Mouse (Mus musculus): ENCODE measurements around the gene Nubp2. TPM values are rescaled to one million over a fixed set of nuclear protein-coding genes. Genes with fewer than 3 reads are reported as not detected.
A peak's percentile ranks its signal among the peaks of the same experiment; 100 is the strongest.

Nubp2 gene
- total and polyA plus RNA-seq, 2 experiments: 16.2 to 30.2 TPM

- no peaks in the 10 kb centered on the region; the same call in 1 of the 2 replicates for H3K79me2 ChIP-seq (ENCODE audit: control insufficient read depth, insufficient read depth, low read length)
- WGBS: 13% methylated on average over 4 of the region's 4 CpGs
- H3K27me3 ChIP-seq (ENCODE audit: control insufficient read depth, insufficient read depth, low read length): no peaks in the 10 kb centered on the region
- H3K4me1 ChIP-seq (ENCODE audit: control insufficient read depth, insufficient read depth, low read length): peaks cover 3% of the 10 kb centered on the region; the same call in 1 of the 2 replicates
- no peak overlapping the region for H3K4me3 ChIP-seq (ENCODE audit: insufficient read depth, low read depth, low read length)
- no peak overlapping the region for H3K27ac ChIP-seq (replicated peaks; ENCODE audit: insufficient read depth, low read depth, low read length)
- H3K36me3 ChIP-seq (ENCODE audit: control insufficient read depth, insufficient read depth, low read length): peaks cover 2% of the 10 kb centered on the region; the same call in 1 of the 2 replicates
- peak; percentile 93 for TF ChIP-seq CTCF (IDR thresholded peaks at IDR 0.05; ENCODE audit: low read depth, low read length)
- TF ChIP-seq POLR2A (IDR thresholded peaks at IDR 0.05; ENCODE audit: extremely low read depth, insufficient read depth, low read length): no peak
- H3K9ac ChIP-seq (ENCODE audit: low read depth, low read length): no peak overlapping the region
- peak; percentile 87 for DNase-seq (ENCODE audit: extremely low read depth, low read depth, low spot score)
These were observed 45.0 kb downstream of the Nubp2 start for GRCm38 (mm10) chr17:24841133-24841532.

GRCm38 (mm10) chr17:24840341-24840740 lies 45.8 kb downstream of the Nubp2 start:
- TF ChIP-seq POLR2A (IDR thresholded peaks at IDR 0.05; ENCODE audit: extremely low read depth, insufficient read depth, low read length) (no peak), CTCF (IDR thresholded peaks at IDR 0.05; ENCODE audit: low read depth, low read length) (no peak)
- Histone ChIP-seq H3K36me3 (ENCODE audit: control insufficient read depth, insufficient read depth, low read length) (peaks cover 2% of the 10 kb centered on the region; the same call in 1 of the 2 replicates), H3K4me1 (ENCODE audit: control insufficient read depth, insufficient read depth, low read length) (peaks cover 2% of the 10 kb centered on the region; the same call in 1 of the 2 replicates), H3K27ac (replicated peaks; ENCODE audit: insufficient read depth, low read depth, low read length) (no peak overlapping the region), H3K27me3 (ENCODE audit: control insufficient read depth, insufficient read depth, low read length) (no peaks in the 10 kb centered on the region), H3K79me2 (ENCODE audit: control insufficient read depth, insufficient read depth, low read length) (no peaks in the 10 kb centered on the region; the same call in 1 of the 2 replicates), H3K9ac (ENCODE audit: low read depth, low read length) (no peak overlapping the region), H3K4me3 (ENCODE audit: insufficient read depth, low read depth, low read length) (no peak overlapping the region)
- no peak for DNase-seq (ENCODE audit: extremely low read depth, low read depth, low spot score)
- WGBS: 60% methylated on average over 5 of the region's 5 CpGs

GRCm38 (mm10) chr17:24839842-24840241 lies 46.3 kb downstream of the Nubp2 start, which contains the start of gene Hagh:
TSS of gene Hagh (plus strand) at chr17:24840143.
- 81% methylated on average over 8 of the region's 8 CpGs for WGBS
- Histone ChIP-seq H3K4me3 (ENCODE audit: insufficient read depth, low read depth, low read length) (no peak within 1 kb of the TSS), H3K27ac (replicated peaks; ENCODE audit: insufficient read depth, low read depth, low read length) (no peak within 1 kb of the TSS), H3K36me3 (ENCODE audit: control insufficient read depth, insufficient read depth, low read length) (peaks cover 2% of the 10 kb centered on the region; the same call in 1 of the 2 replicates), H3K27me3 (ENCODE audit: control insufficient read depth, insufficient read depth, low read length) (no peaks in the 10 kb centered on the region), H3K9ac (ENCODE audit: low read depth, low read length) (no peak within 1 kb of the TSS), H3K79me2 (ENCODE audit: control insufficient read depth, insufficient read depth, low read length) (no peaks in the 10 kb centered on the region; the same call in 1 of the 2 replicates), H3K4me1 (ENCODE audit: control insufficient read depth, insufficient read depth, low read length) (peaks cover 2% of the 10 kb centered on the region; the same call in 1 of the 2 replicates)
- DNase-seq (ENCODE audit: extremely low read depth, low read depth, low spot score): no peak
- no peak for TF ChIP-seq POLR2A (IDR thresholded peaks at IDR 0.05; ENCODE audit: extremely low read depth, insufficient read depth, low read length)
- TF ChIP-seq CTCF (IDR thresholded peaks at IDR 0.05; ENCODE audit: low read depth, low read length): no peak

Other genes starting within 250 kb of the Nubp2 start
- 8.8 and 13.6 TPM in 2 replicates for gene Slc9a3r2, start 236.0 kb downstream of the Nubp2 start, total RNA-seq (2014; rRNA removed)
- gene Slc9a3r2, start 236.0 kb downstream of the Nubp2 start, polyA plus RNA-seq (2012; rRNA removed): 24.9 and 31.5 TPM in 2 replicates
- not detected in 2 replicates for gene Npw, start 227.9 kb downstream of the Nubp2 start, total RNA-seq (2014; rRNA removed)
- not detected in 2 replicates for gene Npw, start 227.9 kb downstream of the Nubp2 start, polyA plus RNA-seq (2012; rRNA removed)
- gene Zfp598, start 216.7 kb downstream of the Nubp2 start, total RNA-seq (2014; rRNA removed): 11.1 and 16.0 TPM in 2 replicates
- 67.8 and 106 TPM in 2 replicates for gene Zfp598, start 216.7 kb downstream of the Nubp2 start, polyA plus RNA-seq (2012; rRNA removed)
- gene Syngr3, start 196.4 kb downstream of the Nubp2 start, total RNA-seq (2014; rRNA removed): 0.09 and 0.13 TPM in 2 replicates
- 0.10 TPM in 2 replicates for gene Syngr3, start 196.4 kb downstream of the Nubp2 start, polyA plus RNA-seq (2012; rRNA removed)
- 32.6 and 38.2 TPM in 2 replicates for gene Gfer, start 190.2 kb downstream of the Nubp2 start, total RNA-seq (2014; rRNA removed)
- gene Gfer, start 190.2 kb downstream of the Nubp2 start, polyA plus RNA-seq (2012; rRNA removed): 49.8 and 51.9 TPM in 2 replicates
- gene Noxo1, start 190.1 kb downstream of the Nubp2 start, total RNA-seq (2014; rRNA removed): 0.37 and 0.40 TPM in 2 replicates
- 2.7 TPM in 2 replicates for gene Noxo1, start 190.1 kb downstream of the Nubp2 start, polyA plus RNA-seq (2012; rRNA removed)
- gene Tbl3, start 178.7 kb downstream of the Nubp2 start, total RNA-seq (2014; rRNA removed): 14.2 and 17.8 TPM in 2 replicates
- gene Tbl3, start 178.7 kb downstream of the Nubp2 start, polyA plus RNA-seq (2012; rRNA removed): 29.4 and 37.9 TPM in 2 replicates
- not detected in 2 replicates for gene Rnf151, start 168.3 kb downstream of the Nubp2 start, total RNA-seq (2014; rRNA removed)
- 0.19 TPM in 1 of 2 replicates, not detected in the other for gene Rnf151, start 168.3 kb downstream of the Nubp2 start, polyA plus RNA-seq (2012; rRNA removed)
- gene Rps2, start 168.2 kb downstream of the Nubp2 start, total RNA-seq (2014; rRNA removed): 802 and 1,081 TPM in 2 replicates
- gene Rps2, start 168.2 kb downstream of the Nubp2 start, polyA plus RNA-seq (2012; rRNA removed): 2,199 and 2,424 TPM in 2 replicates
- 290 TPM in 2 replicates for gene Ndufb10, start 161.9 kb downstream of the Nubp2 start, total RNA-seq (2014; rRNA removed)
- gene Ndufb10, start 161.9 kb downstream of the Nubp2 start, polyA plus RNA-seq (2012; rRNA removed): 265 and 300 TPM in 2 replicates
- 0.46 TPM in 1 of 2 replicates, not detected in the other for gene Rpl3l, start 158.5 kb downstream of the Nubp2 start, total RNA-seq (2014; rRNA removed)
- gene Rpl3l, start 158.5 kb downstream of the Nubp2 start, polyA plus RNA-seq (2012; rRNA removed): not detected in 2 replicates
- 184 and 192 TPM in 2 replicates for gene Msrb1, start 149.7 kb downstream of the Nubp2 start, total RNA-seq (2014; rRNA removed)
- 447 and 506 TPM in 2 replicates for gene Msrb1, start 149.7 kb downstream of the Nubp2 start, polyA plus RNA-seq (2012; rRNA removed)
- gene Hs3st6, start 133.4 kb downstream of the Nubp2 start, total RNA-seq (2014; rRNA removed): 0.74 and 1.2 TPM in 2 replicates
- 2.3 and 3.9 TPM in 2 replicates for gene Hs3st6, start 133.4 kb downstream of the Nubp2 start, polyA plus RNA-seq (2012; rRNA removed)
- 4.9 and 6.7 TPM in 2 replicates for gene Meiob, start 82.1 kb downstream of the Nubp2 start, total RNA-seq (2014; rRNA removed)
- gene Meiob, start 82.1 kb downstream of the Nubp2 start, polyA plus RNA-seq (2012; rRNA removed): 0.59 and 0.75 TPM in 2 replicates
- gene Hagh, start 46.2 kb downstream of the Nubp2 start, total RNA-seq (2014; rRNA removed): 855 and 1,003 TPM in 2 replicates
- 900 and 1,325 TPM in 2 replicates for gene Hagh, start 46.2 kb downstream of the Nubp2 start, polyA plus RNA-seq (2012; rRNA removed)
- gene Fahd1, start 36.0 kb downstream of the Nubp2 start, total RNA-seq (2014; rRNA removed): 49.5 and 61.3 TPM in 2 replicates
- 55.7 and 61.8 TPM in 2 replicates for gene Fahd1, start 36.0 kb downstream of the Nubp2 start, polyA plus RNA-seq (2012; rRNA removed)
- 112 and 127 TPM in 2 replicates for gene Igfals, start 20.4 kb downstream of the Nubp2 start, total RNA-seq (2014; rRNA removed)
- gene Igfals, start 20.4 kb downstream of the Nubp2 start, polyA plus RNA-seq (2012; rRNA removed): 369 and 402 TPM in 2 replicates
- 8.7 and 14.8 TPM in 2 replicates for gene Spsb3, start 294 bp upstream of the Nubp2 start, total RNA-seq (2014; rRNA removed)
- 37.5 and 42.4 TPM in 2 replicates for gene Spsb3, start 294 bp upstream of the Nubp2 start, polyA plus RNA-seq (2012; rRNA removed)
- 19.5 and 20.5 TPM in 2 replicates for gene Eme2, start 8.7 kb upstream of the Nubp2 start, total RNA-seq (2014; rRNA removed)
- 21.0 and 31.2 TPM in 2 replicates for gene Eme2, start 8.7 kb upstream of the Nubp2 start, polyA plus RNA-seq (2012; rRNA removed)
- gene Mrps34, start 8.8 kb upstream of the Nubp2 start, total RNA-seq (2014; rRNA removed): 47.5 and 53.7 TPM in 2 replicates
- gene Mrps34, start 8.8 kb upstream of the Nubp2 start, polyA plus RNA-seq (2012; rRNA removed): 124 and 149 TPM in 2 replicates
- 46.6 and 49.1 TPM in 2 replicates for gene Nme3, start 10.2 kb upstream of the Nubp2 start, total RNA-seq (2014; rRNA removed)
- gene Nme3, start 10.2 kb upstream of the Nubp2 start, polyA plus RNA-seq (2012; rRNA removed): 69.7 and 72.3 TPM in 2 replicates
- gene Mapk8ip3, start 50.6 kb upstream of the Nubp2 start, total RNA-seq (2014; rRNA removed): 11.7 and 16.1 TPM in 2 replicates
- gene Mapk8ip3, start 50.6 kb upstream of the Nubp2 start, polyA plus RNA-seq (2012; rRNA removed): 23.2 and 51.4 TPM in 2 replicates
- gene Jpt2, start 74.3 kb upstream of the Nubp2 start, total RNA-seq (2014; rRNA removed): 29.0 and 34.3 TPM in 2 replicates
- gene Jpt2, start 74.3 kb upstream of the Nubp2 start, polyA plus RNA-seq (2012; rRNA removed): 12.1 and 12.2 TPM in 2 replicates
- 2.7 and 2.9 TPM in 2 replicates for gene Cramp1l, start 129.4 kb upstream of the Nubp2 start, total RNA-seq (2014; rRNA removed)
- gene Cramp1l, start 129.4 kb upstream of the Nubp2 start, polyA plus RNA-seq (2012; rRNA removed): 4.2 and 6.5 TPM in 2 replicates
- 4.6 and 5.4 TPM in 2 replicates for gene Ift140, start 129.7 kb upstream of the Nubp2 start, total RNA-seq (2014; rRNA removed)
- 3.4 and 3.6 TPM in 2 replicates for gene Ift140, start 129.7 kb upstream of the Nubp2 start, polyA plus RNA-seq (2012; rRNA removed)
- gene Tmem204, start 197.2 kb upstream of the Nubp2 start, total RNA-seq (2014; rRNA removed): 22.3 and 23.9 TPM in 2 replicates
- gene Tmem204, start 197.2 kb upstream of the Nubp2 start, polyA plus RNA-seq (2012; rRNA removed): 15.7 and 19.1 TPM in 2 replicates
- 3.2 and 5.4 TPM in 2 replicates for gene Telo2, start 229.6 kb upstream of the Nubp2 start, total RNA-seq (2014; rRNA removed)
- 5.7 and 7.3 TPM in 2 replicates for gene Telo2, start 229.6 kb upstream of the Nubp2 start, polyA plus RNA-seq (2012; rRNA removed)
- not detected in 2 replicates for gene Ptx4, start 234.4 kb upstream of the Nubp2 start, total RNA-seq (2014; rRNA removed)
- not detected in 2 replicates for gene Ptx4, start 234.4 kb upstream of the Nubp2 start, polyA plus RNA-seq (2012; rRNA removed)
- gene Clcn7, start 247.0 kb upstream of the Nubp2 start, total RNA-seq (2014; rRNA removed): 16.7 and 17.9 TPM in 2 replicates
- gene Clcn7, start 247.0 kb upstream of the Nubp2 start, polyA plus RNA-seq (2012; rRNA removed): 25.2 and 30.5 TPM in 2 replicates